Mouse (Mus musculus) urinary bladder, postnatal 10 days (tissue): ENCODE measurements around the gene Tut4.

Source experiments
- DNase-seq: peaks from one replicate; pipeline ENCODE4 v3.0.0; 2022; ENCODE audit warnings: low spot score

Gene Tut4

DNA sequence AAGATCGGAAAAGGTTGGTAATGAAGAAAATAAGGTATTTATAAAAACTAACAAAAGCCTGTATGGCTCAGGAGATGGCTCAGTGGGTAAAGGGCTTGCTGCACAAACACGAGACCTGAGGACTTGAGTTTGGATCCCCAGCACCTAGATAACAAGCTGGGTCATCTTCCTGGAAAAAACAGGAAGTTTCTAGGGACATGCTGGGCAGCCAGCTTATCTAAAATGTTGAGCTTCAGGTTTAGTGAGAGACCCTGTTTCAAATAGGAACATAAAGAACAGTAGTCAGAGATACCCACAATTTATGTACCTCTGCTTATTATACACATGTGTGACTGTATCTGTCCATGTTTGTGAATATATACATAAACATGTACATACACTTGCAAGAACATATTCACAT is 43.8 kb downstream of the Tut4 start:
- no peak for DNase-seq

DNA sequence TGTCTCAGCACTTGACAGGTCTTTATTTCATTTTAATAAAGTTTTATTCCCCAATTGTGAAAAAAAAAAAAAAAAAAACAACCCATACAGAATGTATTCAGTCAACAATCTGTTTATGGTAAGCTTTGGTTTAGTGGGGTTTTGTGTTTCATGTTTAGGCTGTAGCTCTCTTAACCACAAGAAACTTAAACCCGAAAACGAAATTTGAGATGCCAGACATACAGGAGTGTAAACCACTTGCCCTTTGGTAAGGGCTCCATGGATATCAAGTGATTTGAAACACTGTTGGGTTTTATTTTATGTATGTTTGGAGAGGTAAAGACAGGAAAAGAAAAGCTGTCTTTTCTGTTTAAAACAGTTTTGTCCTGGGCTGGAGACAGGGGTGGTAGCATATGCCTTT is 80.5 kb downstream of the Tut4 start:
- DNase-seq: no peak

DNA sequence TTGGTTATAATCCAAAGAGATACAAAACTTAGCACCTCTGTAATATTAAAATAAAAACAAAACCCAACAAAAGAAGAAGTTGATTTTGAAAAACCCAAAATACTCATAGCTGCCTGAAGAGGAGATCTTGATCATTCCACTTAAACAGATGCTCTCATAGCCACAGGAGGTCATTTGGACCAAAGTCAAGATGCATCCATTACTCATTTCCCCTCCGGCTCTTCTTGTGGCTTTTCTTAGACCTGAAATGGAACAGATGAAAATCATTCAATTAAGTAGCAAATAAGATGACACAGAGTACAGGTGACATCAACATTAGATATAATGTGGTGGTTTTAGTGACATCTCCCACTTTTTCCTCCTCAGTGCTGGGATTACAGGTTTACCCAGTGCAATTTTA is 105.8 kb downstream of the Tut4 start:
- DNase-seq: no peak

DNA sequence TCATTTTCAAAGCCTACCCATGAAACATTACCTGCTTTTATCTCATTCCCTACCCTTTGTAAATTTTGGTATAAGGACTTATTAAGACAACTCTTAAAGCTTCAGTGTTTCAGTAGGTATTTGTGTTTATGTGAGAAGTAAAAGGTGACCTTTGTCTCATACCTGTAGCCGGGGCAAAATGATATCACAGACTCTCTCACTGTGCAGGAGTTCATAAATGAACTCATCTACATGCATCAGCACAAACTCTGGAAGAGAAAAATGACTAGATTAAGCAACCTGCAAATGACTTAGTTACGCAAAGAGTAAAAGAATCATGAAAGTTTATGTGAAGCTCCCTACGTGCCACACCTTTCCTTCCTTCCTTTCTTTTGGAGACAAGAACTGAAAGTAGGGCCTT is 113.4 kb downstream of the Tut4 start:
- no peak for DNase-seq

DNA sequence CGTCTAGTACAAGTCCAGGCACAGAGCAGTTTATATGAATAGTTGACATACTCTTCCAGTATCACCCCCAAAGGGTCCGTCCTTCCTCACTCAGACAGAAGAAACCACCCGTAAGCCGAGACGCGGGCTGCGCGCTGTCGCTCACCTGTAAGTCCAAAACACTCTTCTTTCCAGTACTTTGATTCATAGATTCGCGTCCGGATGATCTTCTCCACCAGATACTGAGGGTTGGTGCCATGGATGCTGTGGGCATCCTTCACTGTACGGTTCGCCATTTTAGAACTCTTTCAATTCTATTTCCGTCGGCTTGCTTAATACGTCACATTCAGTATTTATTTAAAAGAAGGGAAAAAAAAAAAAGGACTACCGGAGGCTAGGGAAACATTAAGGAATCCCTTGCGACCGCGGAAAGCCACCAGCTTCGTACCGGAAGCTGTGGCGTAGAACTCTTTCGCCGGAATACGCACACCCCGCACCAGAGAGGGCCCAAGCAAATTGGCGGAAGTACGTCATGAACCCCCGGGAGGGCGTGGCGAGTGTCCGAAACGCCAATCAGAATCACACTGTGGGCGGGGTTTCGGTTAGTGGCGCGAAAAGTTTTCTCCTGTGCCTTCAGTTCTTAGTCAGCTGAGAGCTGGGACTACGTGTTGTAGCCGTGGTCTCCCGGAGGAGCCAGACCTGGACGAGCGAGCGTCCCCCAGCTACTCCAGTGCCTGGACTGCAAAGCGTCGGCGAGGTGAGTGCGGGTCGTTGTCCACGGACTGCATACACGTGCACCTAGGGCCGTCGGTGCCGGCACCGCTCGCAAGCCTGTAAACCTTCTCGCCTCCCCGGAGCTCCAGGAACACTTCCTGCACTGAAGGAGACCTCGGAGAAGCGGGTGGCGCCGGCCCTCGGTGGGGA is 119.9 kb downstream of the Tut4 start, which contains the start of the genes Prpf38a and Orc1:
Prpf38a (minus strand) TSS at position 497 of the 903 bp plus-strand sequence.
Orc1 (plus strand) TSS at position 584 of the 903 bp plus-strand sequence.
- peak; percentile 84 for DNase-seq

DNA sequence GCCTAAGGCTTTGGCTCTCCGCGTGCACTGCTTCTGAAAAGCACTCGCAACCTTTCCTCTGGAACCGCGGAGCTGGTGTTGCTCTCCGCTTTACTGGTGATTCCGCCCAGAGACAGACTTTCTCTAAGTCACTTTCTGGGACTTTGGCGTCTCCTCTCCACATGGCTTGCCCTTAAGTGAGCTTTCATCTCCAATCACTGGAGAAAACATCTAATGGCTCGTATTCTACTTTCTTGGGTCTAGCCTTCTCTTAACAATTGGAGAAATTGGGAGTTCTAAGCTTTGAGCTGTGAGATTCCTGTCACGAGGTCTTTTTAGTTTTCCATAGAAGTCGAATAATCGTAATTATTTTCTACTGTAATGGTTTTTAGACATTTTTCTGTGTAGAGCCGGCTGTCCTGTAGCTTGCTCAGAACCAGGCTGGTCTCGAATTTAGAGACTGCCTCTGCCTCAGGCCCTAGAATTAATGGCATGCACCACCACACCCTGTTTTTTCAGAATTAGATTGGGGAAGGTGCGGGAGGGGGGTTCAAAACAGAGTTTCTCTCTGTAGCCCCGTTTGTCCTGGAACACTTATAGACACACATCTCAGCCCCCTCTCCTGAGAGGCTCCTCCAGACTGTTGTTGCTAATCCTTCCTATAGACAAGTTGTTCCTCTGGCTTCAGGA is 120.7 kb downstream of the Tut4 start:
- DNase-seq: no peak

DNA sequence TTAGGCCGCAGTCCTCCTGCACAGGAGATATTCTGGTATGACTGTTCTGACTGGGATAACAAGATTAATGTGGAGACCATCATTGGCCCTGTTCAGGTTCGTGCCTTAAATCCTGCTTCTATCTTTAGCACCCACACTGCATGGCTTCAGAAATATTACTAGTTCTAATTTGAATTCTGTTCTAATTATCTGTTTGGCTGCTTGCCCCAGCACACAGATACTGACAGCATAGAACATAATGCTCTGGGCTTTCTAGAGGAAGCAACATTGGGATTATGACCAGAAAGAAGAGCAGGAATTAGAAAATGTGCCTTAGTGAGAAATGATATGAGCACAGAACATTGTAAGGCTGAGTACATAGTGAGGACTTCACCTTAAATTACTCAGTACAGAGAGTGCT is 134.2 kb downstream of the Tut4 start:
- no peak for DNase-seq

DNA sequence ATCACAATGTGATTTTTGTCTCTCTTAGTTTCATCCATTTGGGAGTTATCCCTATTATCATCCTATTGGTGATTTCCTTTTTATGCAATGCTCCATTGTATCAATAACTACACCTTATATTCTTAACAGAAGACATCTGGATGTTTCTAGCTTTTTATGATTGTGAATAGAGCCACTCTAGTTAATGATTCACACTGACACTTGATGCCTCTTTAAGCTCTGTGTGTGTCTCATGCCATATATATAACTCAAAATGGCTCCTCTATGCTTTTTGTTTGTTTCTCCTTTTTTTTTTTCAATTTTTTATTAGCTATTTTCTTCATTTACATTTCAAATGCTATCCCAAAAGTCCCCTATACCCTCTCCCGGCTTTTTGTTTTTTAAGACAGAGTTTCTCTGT is 136.6 kb downstream of the Tut4 start:
- no peak for DNase-seq

DNA sequence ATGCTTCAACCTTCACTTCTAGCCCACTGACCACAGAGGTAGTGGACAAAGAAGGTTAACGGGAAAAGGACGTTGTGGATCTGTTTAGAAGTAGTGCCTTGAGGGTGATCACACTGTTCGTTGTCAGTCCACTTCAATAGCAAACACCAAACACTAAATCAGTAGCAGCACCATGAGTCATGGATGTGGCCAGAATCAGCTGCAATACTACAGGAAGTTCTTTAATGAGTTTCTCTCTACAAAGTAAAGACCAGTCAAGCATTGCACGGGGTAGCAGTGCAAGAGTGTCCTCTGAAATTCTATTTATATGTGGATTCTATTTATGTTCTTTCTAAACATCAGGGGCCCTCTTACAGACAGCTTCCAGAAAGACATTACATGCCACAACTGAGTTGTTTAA is 139.1 kb downstream of the Tut4 start:
- DNase-seq: no peak

DNA sequence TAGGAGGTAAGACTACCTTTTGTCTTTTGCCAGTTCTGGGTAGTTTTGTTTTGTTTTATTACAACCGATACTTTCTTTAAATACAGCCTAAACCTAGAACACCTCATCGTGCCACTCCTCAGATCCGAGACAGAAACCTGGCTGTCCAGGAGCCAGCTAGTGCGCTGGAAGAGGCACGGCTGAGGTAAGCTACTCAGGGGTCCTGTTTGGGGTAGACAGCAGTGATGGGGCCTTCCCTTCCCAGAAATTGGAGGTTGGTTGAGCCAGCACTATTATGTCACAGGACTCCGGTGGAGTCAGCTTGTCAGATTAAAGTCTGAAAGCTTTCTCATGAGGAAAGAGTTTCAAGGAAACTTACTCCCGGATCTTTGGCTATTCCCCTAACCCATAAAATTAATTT is 142.6 kb downstream of the Tut4 start:
- DNase-seq: no peak

DNA sequence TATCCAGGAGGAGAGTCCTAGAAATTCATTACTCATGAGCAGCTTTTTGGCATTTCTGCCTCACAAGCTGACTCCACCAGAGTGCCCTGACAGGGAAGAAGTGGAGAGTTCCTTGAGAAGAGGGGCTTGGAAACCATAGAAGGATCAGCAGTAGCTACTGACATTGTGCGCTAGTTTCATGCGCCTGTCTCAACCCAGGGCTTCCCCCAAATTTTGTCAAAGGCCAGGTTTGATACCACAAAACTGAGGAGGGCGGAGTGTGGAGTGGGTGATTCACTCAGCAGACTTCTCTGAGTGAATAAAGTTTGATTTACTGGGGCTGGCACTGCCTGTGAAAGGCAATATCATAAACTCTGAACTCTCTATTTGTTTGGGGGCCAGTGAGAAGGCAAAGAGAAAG is 149.4 kb downstream of the Tut4 start:
- no peak for DNase-seq
